24 mouse cellular contexts compared by ENCODE assay signal in the genomic region with DNA sequence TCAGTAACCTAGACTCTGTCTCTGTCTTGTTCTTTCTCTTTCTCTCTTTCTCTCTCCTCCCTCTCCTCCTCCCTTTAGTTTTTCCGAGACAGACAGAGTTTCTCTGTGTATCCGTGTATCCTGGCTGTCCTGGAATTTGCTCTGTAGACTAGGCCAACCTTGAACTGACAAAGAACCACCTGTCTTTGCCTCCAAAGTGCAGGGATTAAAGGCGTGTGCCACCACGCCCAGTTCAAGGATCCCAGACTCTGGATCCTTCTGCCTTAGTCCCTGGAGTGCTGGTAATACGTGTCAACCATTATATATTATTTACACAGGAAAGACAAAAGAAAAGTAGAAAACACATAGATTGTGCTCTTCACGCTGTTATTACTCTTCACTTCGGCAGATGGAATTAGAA. TPM values are rescaled to one million over a fixed set of nuclear protein-coding genes. Genes with fewer than 3 reads are reported as not detected.
DNase-seq lines count a peak whose midpoint lies in the region; ATAC-seq and TF ChIP-seq lines count a peak whose summit lies in the region.
"Had no signal": no experiment of that assay in that cellular context is flagged by ENCODE, and none has a peak within 500 bp of the region (broad histone marks: within the 10 kb centered on the region; RNA-seq: fewer than 3 reads in every experiment).

No protein-coding gene starts in this region.

- no peak for TF ChIP-seq POLR2A in small intestine, adult 2 months (IDR thresholded peaks at IDR 0.05; ENCODE audit: low read depth, low read length)

- H3K36me3 ChIP-seq in midbrain, embryonic 11.5 days (ENCODE audit: control insufficient read depth, insufficient read depth, low read length) = no peaks in the 10 kb centered on the region
- H3K36me3 ChIP-seq in midbrain, embryonic 14.5 days (ENCODE audit: control insufficient read depth, insufficient read depth, low read length) = no peaks in the 10 kb centered on the region
- no peaks in the 10 kb centered on the region for H3K36me3 ChIP-seq in intestine, embryonic 15.5 days
- H3K36me3 ChIP-seq in small intestine, adult 2 months (ENCODE audit: control insufficient read depth, insufficient read depth, low read length) = no peaks in the 10 kb centered on the region
- H3K36me3 ChIP-seq: embryonic facial prominence, embryonic 12.5 days; embryonic facial prominence, embryonic 15.5 days; hindbrain, embryonic 12.5 days; hindbrain, embryonic 15.5 days had no signal

- no peaks in the 10 kb centered on the region for H3K9me3 ChIP-seq in midbrain, embryonic 11.5 days (ENCODE audit: control insufficient read depth, low read length)
- H3K9me3 ChIP-seq in midbrain, embryonic 14.5 days (ENCODE audit: control insufficient read depth, low read length) = no peaks in the 10 kb centered on the region
- no peaks in the 10 kb centered on the region for H3K9me3 ChIP-seq in intestine, embryonic 15.5 days
- H3K9me3 ChIP-seq: embryonic facial prominence, embryonic 12.5 days; embryonic facial prominence, embryonic 15.5 days; hindbrain, embryonic 12.5 days; hindbrain, embryonic 15.5 days had no signal

- DNase-seq in midbrain, embryonic 11.5 days (ENCODE audit: low spot score, missing footprints) = peak; percentile 47
- DNase-seq in midbrain, embryonic 14.5 days = no peak
- no peak for DNase-seq in cerebellum, postnatal 25 days
- no peak for DNase-seq in adrenal gland, postnatal 14 days
- DNase-seq: adrenal gland, adult 2 months; adrenal gland, postnatal 25 days; B cell, adult 2 months; cerebellum, adult 18-20 months; cerebellum, adult 9-10 months; cerebellum, postnatal 14 days; forebrain, postnatal 0 days; gastrocnemius, postnatal 10 days; heart, adult 11 months; kidney, adult 11 months; kidney, adult 8-10 months had no signal

- no peak overlapping the region for H3K4me3 ChIP-seq in midbrain, embryonic 11.5 days (ENCODE audit: low read depth, low read length)
- H3K4me3 ChIP-seq in midbrain, embryonic 14.5 days (replicated peaks; ENCODE audit: low read depth, low read length) = no peak overlapping the region
- no peak overlapping the region for H3K4me3 ChIP-seq in intestine, embryonic 15.5 days (replicated peaks)
- H3K4me3 ChIP-seq in small intestine, adult 2 months (ENCODE audit: low read depth, low read length) = no peak overlapping the region
- H3K4me3 ChIP-seq: embryonic facial prominence, embryonic 12.5 days; embryonic facial prominence, embryonic 15.5 days; hindbrain, embryonic 12.5 days; hindbrain, embryonic 15.5 days had no signal

- WGBS in midbrain, embryonic 11.5 days = 86% methylated on average over 7 of the region's 7 CpGs
- 86% methylated on average over 7 of the region's 7 CpGs for WGBS in midbrain, embryonic 14.5 days
- 63% methylated on average over 7 of the region's 7 CpGs for WGBS in intestine, embryonic 15.5 days
- WGBS in small intestine, adult 2 months = 35% methylated on average over 7 of the region's 7 CpGs

- no peak overlapping the region for H3K4me2 ChIP-seq in midbrain, embryonic 11.5 days
- no peak overlapping the region for H3K4me2 ChIP-seq in midbrain, embryonic 14.5 days (ENCODE audit: low read length)
- no peak overlapping the region for H3K4me2 ChIP-seq in intestine, embryonic 15.5 days (replicated peaks)
- H3K4me2 ChIP-seq: embryonic facial prominence, embryonic 12.5 days; embryonic facial prominence, embryonic 15.5 days; heart, embryonic 11.5 days; hindbrain, embryonic 12.5 days; hindbrain, embryonic 15.5 days had no signal

- no peak overlapping the region for H3K9ac ChIP-seq in midbrain, embryonic 11.5 days (ENCODE audit: low read length)
- H3K9ac ChIP-seq in midbrain, embryonic 14.5 days (replicated peaks; ENCODE audit: low read length) = no peak overlapping the region
- H3K9ac ChIP-seq in intestine, embryonic 15.5 days = no peak overlapping the region
- H3K9ac ChIP-seq: embryonic facial prominence, embryonic 12.5 days; embryonic facial prominence, embryonic 15.5 days; forebrain, postnatal 0 days; hindbrain, embryonic 12.5 days; hindbrain, embryonic 15.5 days had no signal

- H3K4me1 ChIP-seq in midbrain, embryonic 11.5 days (ENCODE audit: control insufficient read depth, insufficient read depth, low read length) = no peaks in the 10 kb centered on the region
- no peaks in the 10 kb centered on the region for H3K4me1 ChIP-seq in midbrain, embryonic 14.5 days (ENCODE audit: control insufficient read depth, insufficient read depth, low read length)
- H3K4me1 ChIP-seq in intestine, embryonic 15.5 days (replicated peaks) = peaks cover 6% of the 10 kb centered on the region
- H3K4me1 ChIP-seq in small intestine, adult 2 months (ENCODE audit: control insufficient read depth, insufficient read depth, insufficient read length, low read length) = peaks cover 27% of the 10 kb centered on the region
- H3K4me1 ChIP-seq: embryonic facial prominence, embryonic 12.5 days; hindbrain, embryonic 12.5 days; hindbrain, embryonic 15.5 days had no signal

- no peaks in the 10 kb centered on the region for H3K27me3 ChIP-seq in midbrain, embryonic 11.5 days (ENCODE audit: control insufficient read depth, insufficient read depth, low read length)
- no peaks in the 10 kb centered on the region for H3K27me3 ChIP-seq in midbrain, embryonic 14.5 days (ENCODE audit: control insufficient read depth, insufficient read depth, low read length)
- H3K27me3 ChIP-seq in intestine, embryonic 15.5 days (replicated peaks) = no peaks in the 10 kb centered on the region
- H3K27me3 ChIP-seq in small intestine, adult 2 months (ENCODE audit: control insufficient read depth, insufficient read depth, low read length) = no peaks in the 10 kb centered on the region
- H3K27me3 ChIP-seq: CH12.LX; embryonic facial prominence, embryonic 12.5 days; embryonic facial prominence, embryonic 15.5 days; hindbrain, embryonic 12.5 days; hindbrain, embryonic 15.5 days had no signal

- no peak for TF ChIP-seq CTCF in small intestine, adult 2 months (IDR thresholded peaks at IDR 0.05; ENCODE audit: extremely low read depth, insufficient read length, insufficient replicate concordance, low read depth, low read length)

- no peak for ATAC-seq in midbrain, embryonic 11.5 days (ENCODE audit: low FRiP score)
- ATAC-seq in midbrain, embryonic 14.5 days (ENCODE audit: low FRiP score, low TSS enrichment) = no peak
- ATAC-seq in intestine, embryonic 15.5 days = peak; percentile 39; the same call in 1 of the 2 replicates
- ATAC-seq: forebrain, embryonic 14.5 days; forebrain, postnatal 0 days had no signal

- no peak overlapping the region for H3K27ac ChIP-seq in midbrain, embryonic 11.5 days (ENCODE audit: low read depth, low read length)
- H3K27ac ChIP-seq in midbrain, embryonic 14.5 days (replicated peaks; ENCODE audit: low read depth, low read length) = no peak overlapping the region
- no peak overlapping the region for H3K27ac ChIP-seq in intestine, embryonic 15.5 days
- peak overlapping the region; percentile 94 for H3K27ac ChIP-seq in small intestine, adult 2 months (ENCODE audit: insufficient read depth, low read depth, low read length)
- H3K27ac ChIP-seq: embryonic facial prominence, embryonic 12.5 days; embryonic facial prominence, embryonic 15.5 days; hindbrain, embryonic 12.5 days; hindbrain, embryonic 15.5 days had no signal

RNA-seq across cellular contexts. Expression of gene Copg1, which starts 16.4 kb away (rescaled TPM):
- 124 and 132 TPM in 2 replicates for polyA plus RNA-seq in midbrain, embryonic 11.5 days (2014; fragmentation: Nextera tagmentation; extraction: Ambion mirVana)
- 161 and 185 TPM in 2 replicates for polyA plus RNA-seq in midbrain, embryonic 14.5 days (2014; fragmentation: Nextera tagmentation; extraction: Ambion mirVana)
- 154 and 161 TPM in 2 replicates for polyA plus RNA-seq in intestine, embryonic 15.5 days (2015; fragmentation: Nextera tagmentation; extraction: Ambion mirVana)
- polyA plus RNA-seq in small intestine, adult 2 months (2012; rRNA removed) = 44.8 and 62.5 TPM in 2 replicates
- 93.2 and 98.2 TPM in 2 replicates for total RNA-seq in adrenal gland, postnatal 14 days (2021)

RNA-seq across cellular contexts. Expression of gene Cnbp, which starts 20.3 kb away (rescaled TPM):
- 1,266 and 1,289 TPM in 2 replicates for polyA plus RNA-seq in midbrain, embryonic 11.5 days (2014; fragmentation: Nextera tagmentation; extraction: Ambion mirVana)
- 553 and 588 TPM in 2 replicates for polyA plus RNA-seq in midbrain, embryonic 14.5 days (2014; fragmentation: Nextera tagmentation; extraction: Ambion mirVana)
- polyA plus RNA-seq in intestine, embryonic 15.5 days (2015; fragmentation: Nextera tagmentation; extraction: Ambion mirVana) = 991 and 1,100 TPM in 2 replicates
- polyA plus RNA-seq in small intestine, adult 2 months (2012; rRNA removed) = 63.8 and 77.3 TPM in 2 replicates
- 392 and 410 TPM in 2 replicates for total RNA-seq in adrenal gland, postnatal 14 days (2021)

RNA-seq across cellular contexts. Expression of gene Isy1, which starts 32.6 kb away (rescaled TPM):
- polyA plus RNA-seq in midbrain, embryonic 11.5 days (2014; fragmentation: Nextera tagmentation; extraction: Ambion mirVana) = 66.4 and 71.5 TPM in 2 replicates
- 21.9 and 23.9 TPM in 2 replicates for polyA plus RNA-seq in midbrain, embryonic 14.5 days (2014; fragmentation: Nextera tagmentation; extraction: Ambion mirVana)
- 50.7 and 58.1 TPM in 2 replicates for polyA plus RNA-seq in intestine, embryonic 15.5 days (2015; fragmentation: Nextera tagmentation; extraction: Ambion mirVana)
- 2.2 and 6.7 TPM in 2 replicates for polyA plus RNA-seq in small intestine, adult 2 months (2012; rRNA removed)
- total RNA-seq in adrenal gland, postnatal 14 days (2021) = 41.0 and 42.3 TPM in 2 replicates

RNA-seq across cellular contexts. Expression of gene Gm45140, which starts 35.6 kb away (rescaled TPM):
- 1.9 and 4.0 TPM in 2 replicates for polyA plus RNA-seq in midbrain, embryonic 11.5 days (2014; fragmentation: Nextera tagmentation; extraction: Ambion mirVana)
- polyA plus RNA-seq in midbrain, embryonic 14.5 days (2014; fragmentation: Nextera tagmentation; extraction: Ambion mirVana) = 2.0 and 4.6 TPM in 2 replicates
- 3.3 and 4.1 TPM in 2 replicates for polyA plus RNA-seq in intestine, embryonic 15.5 days (2015; fragmentation: Nextera tagmentation; extraction: Ambion mirVana)
- 0.34 and 0.47 TPM in 2 replicates for polyA plus RNA-seq in small intestine, adult 2 months (2012; rRNA removed)
- 4.1 and 6.1 TPM in 2 replicates for total RNA-seq in adrenal gland, postnatal 14 days (2021)

RNA-seq across cellular contexts. Expression of gene Hmces, which starts 42.5 kb away (rescaled TPM):
- polyA plus RNA-seq in midbrain, embryonic 11.5 days (2014; fragmentation: Nextera tagmentation; extraction: Ambion mirVana) = 42.8 and 47.6 TPM in 2 replicates
- polyA plus RNA-seq in midbrain, embryonic 14.5 days (2014; fragmentation: Nextera tagmentation; extraction: Ambion mirVana) = 40.5 and 42.3 TPM in 2 replicates
- polyA plus RNA-seq in intestine, embryonic 15.5 days (2015; fragmentation: Nextera tagmentation; extraction: Ambion mirVana) = 41.0 TPM in 2 replicates
- 6.5 and 19.8 TPM in 2 replicates for polyA plus RNA-seq in small intestine, adult 2 months (2012; rRNA removed)
- total RNA-seq in adrenal gland, postnatal 14 days (2021) = 23.3 and 24.8 TPM in 2 replicates
